Mouse (Mus musculus) heart, adult 2 months (tissue): ENCODE results near the gene Fen1. TPM values are rescaled to one million over a fixed set of nuclear protein-coding genes. Genes with fewer than 3 reads are reported as not detected.

ENCODE experiments used
- DNase-seq, 2 experiments: peaks; one replicate each; pipeline ENCODE4 v3.0.0; 2021
- H3K27ac ChIP-seq: fragments of 200-600 bp; 2 replicates; pipeline ENCODE4 v1.8.1; 2022
- H3K27me3 ChIP-seq: fragments of 200-500 bp; 2 replicates; pipeline ENCODE4 v1.6.1; 2012; ENCODE audit warnings: mild to moderate bottlenecking, low read length, inconsistent platforms, mixed read lengths; ENCODE audit not compliant: control insufficient read depth, insufficient read depth
- H3K36me3 ChIP-seq: fragments of 200-500 bp; 2 replicates; pipeline ENCODE4 v1.6.1; 2012; ENCODE audit warnings: low read length, inconsistent platforms; ENCODE audit not compliant: control insufficient read depth, insufficient read depth
- H3K4me1 ChIP-seq: fragments of 200-500 bp; 2 replicates; pipeline ENCODE4 v1.6.1; 2011; ENCODE audit warnings: low read length; ENCODE audit not compliant: control insufficient read depth, insufficient read depth
- H3K4me3 ChIP-seq: fragments of 200-600 bp; 2 replicates; pipeline ENCODE4 v1.8.1; 2022
- H3K79me2 ChIP-seq: fragments of 200-500 bp; replicated peaks from 2 replicates; pipeline ENCODE4 v1.6.1; 2012; ENCODE audit warnings: mild to moderate bottlenecking, inconsistent platforms, low read length, moderate library complexity, mixed read lengths; ENCODE audit not compliant: control insufficient read depth, insufficient read depth
- H3K9ac ChIP-seq: fragments of 200-500 bp; 2 replicates; pipeline ENCODE4 v1.6.1; 2012; ENCODE audit warnings: low read depth, mild to moderate bottlenecking, control low read depth, inconsistent platforms, low read length, mixed read lengths
- CTCF ChIP-seq: fragments of 200-600 bp; IDR thresholded peaks from 2 replicates; pipeline ENCODE4 v1.8.1; 2022; ENCODE audit warnings: antibody characterized with exemption, mild to moderate bottlenecking, moderate library complexity
- EP300 ChIP-seq: fragments of 200-500 bp; IDR thresholded peaks from 2 replicates; pipeline ENCODE4 v1.6.1; 2011; ENCODE audit warnings: low read depth, low read length, control low read depth; ENCODE audit not compliant: insufficient read depth
- POLR2A ChIP-seq: fragments of 200-500 bp; IDR thresholded peaks from 2 replicates; pipeline ENCODE4 v1.6.1; 2011; ENCODE audit warnings: mild to moderate bottlenecking, low read depth, low read length, control low read depth; ENCODE audit not compliant: insufficient read depth
- WGBS: fragments of 180-500 bp; shearing (Covaris S2); methylation state at CpG from one replicate; pipeline ENCODE4 v1.1.7; 2018; 5-methylcytosine and 5-hydroxymethylcytosine counted together
- intact Hi-C: fragments of 180-260 bp; cut with DNase I; formaldehyde crosslinking; loops from one replicate; pipeline ENCODE4 v1.15.1; 2025
- polyA plus RNA-seq: library from polyadenylated mRNA; depleted of rRNA; stranded (reverse); fragments of >200 nt; gene quantifications from 2 replicates; pipeline ENCODE4 v1.2.3, GENCODE M21; 2012
- total RNA-seq, 2 experiments: library from RNA; stranded (reverse); gene quantifications; 2 replicates each; pipeline ENCODE4 v1.2.3; 2021

Gene Fen1
- total and polyA plus RNA-seq, 3 experiments: 2.9 to 4.5 (median 3.7) TPM

DNA sequence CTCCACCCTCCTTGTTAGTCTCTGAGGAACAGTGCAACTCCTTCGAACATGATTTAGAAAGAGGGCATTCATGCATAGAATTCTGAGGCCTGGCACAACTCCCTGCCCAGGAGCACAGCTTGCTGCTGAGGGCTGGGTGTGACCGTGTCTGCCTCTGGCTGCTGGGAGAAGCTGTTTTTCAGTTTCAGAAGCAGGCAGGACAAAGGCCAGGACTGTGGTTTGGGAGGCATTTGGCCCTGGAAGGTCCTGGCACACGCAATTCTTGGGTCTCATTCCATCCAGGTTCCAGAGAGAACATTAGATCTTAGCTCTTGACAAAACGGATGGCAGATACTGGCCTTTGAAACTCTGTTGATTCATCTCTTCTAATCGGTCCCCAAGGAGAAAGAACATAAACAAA lies 8.7 kb downstream of the Fen1 start:
- intact Hi-C loops: loop anchor here (5.0 kb wide), 1 partner anchor 278 kb away; no protein-coding TSS in a partner anchor
- no peaks in the 10 kb centered on the region for H3K27me3 ChIP-seq
- H3K79me2 ChIP-seq: no peaks in the 10 kb centered on the region
- no peak for DNase-seq
- H3K27ac ChIP-seq: no peak overlapping the region
- H3K4me3 ChIP-seq: no peak overlapping the region
- H3K4me1 ChIP-seq: no peaks in the 10 kb centered on the region
- 62% methylated on average over 5 of the region's 5 CpGs for WGBS
- H3K9ac ChIP-seq: no peak overlapping the region
- no peaks in the 10 kb centered on the region for H3K36me3 ChIP-seq
- no peak for TF ChIP-seq EP300
- TF ChIP-seq POLR2A: no peak
- no peak for TF ChIP-seq CTCF

DNA sequence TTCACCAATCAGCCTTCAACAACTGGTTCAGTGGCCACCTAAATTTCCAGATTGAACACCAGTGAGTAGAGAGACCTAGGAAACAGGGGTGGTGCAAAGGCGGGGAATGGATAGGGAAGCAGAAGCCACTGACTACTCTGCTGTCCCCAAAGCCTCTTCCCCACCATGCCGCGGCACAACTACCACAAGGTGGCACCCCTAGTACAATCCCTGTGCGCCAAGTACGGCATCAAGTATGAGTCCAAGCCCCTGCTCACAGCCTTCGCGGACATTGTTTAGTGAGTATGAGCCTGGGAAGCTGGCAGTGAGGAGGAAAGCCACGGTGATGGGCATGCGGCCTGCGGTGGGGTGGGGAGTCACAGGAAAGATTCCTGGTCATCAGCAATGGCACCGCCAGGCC lies 9.6 kb downstream of the Fen1 start:
- Histone ChIP-seq H3K79me2 (no peaks in the 10 kb centered on the region), H3K9ac (no peak overlapping the region), H3K27me3 (no peaks in the 10 kb centered on the region), H3K4me3 (no peak overlapping the region), H3K4me1 (no peaks in the 10 kb centered on the region), H3K36me3 (no peaks in the 10 kb centered on the region), H3K27ac (no peak overlapping the region)
- no peak for TF ChIP-seq POLR2A
- no peak for TF ChIP-seq CTCF
- no peak for TF ChIP-seq EP300
- no peak for DNase-seq
- intact Hi-C loops: no loop called here
- WGBS: 87% methylated on average over 11 of the region's 11 CpGs

DNA sequence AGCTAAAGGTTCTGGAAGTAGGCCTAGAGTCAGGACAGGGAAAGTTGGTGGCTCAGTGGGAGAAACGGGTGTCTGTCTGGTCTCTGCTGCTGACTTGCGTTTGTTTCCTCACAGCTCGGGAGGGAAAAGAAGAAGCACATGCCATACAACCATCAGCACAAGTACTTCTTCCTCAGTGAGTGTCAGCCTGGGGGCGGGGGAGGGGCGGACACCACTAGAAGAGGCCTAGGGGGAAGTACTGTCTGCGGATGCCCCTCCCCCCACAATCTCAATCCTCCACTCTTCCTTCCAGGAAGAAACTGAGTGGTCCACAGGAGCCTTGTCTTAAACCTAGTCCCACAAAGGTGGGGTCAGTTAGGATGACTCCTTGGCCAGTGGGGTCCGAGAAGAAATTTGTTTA lies 12.6 kb downstream of the Fen1 start:
- H3K36me3 ChIP-seq: no peaks in the 10 kb centered on the region
- H3K27me3 ChIP-seq: no peaks in the 10 kb centered on the region
- peak in 1 of 2 experiments; percentile 44 for DNase-seq
- H3K79me2 ChIP-seq: no peaks in the 10 kb centered on the region
- no peak overlapping the region for H3K9ac ChIP-seq
- H3K4me3 ChIP-seq: no peak overlapping the region
- no peaks in the 10 kb centered on the region for H3K4me1 ChIP-seq
- TF ChIP-seq POLR2A (no peak), CTCF (no peak), EP300 (no peak)
- intact Hi-C loops: no loop called here
- WGBS: 57% methylated on average over 7 of the region's 7 CpGs
- H3K27ac ChIP-seq: no peak overlapping the region

DNA sequence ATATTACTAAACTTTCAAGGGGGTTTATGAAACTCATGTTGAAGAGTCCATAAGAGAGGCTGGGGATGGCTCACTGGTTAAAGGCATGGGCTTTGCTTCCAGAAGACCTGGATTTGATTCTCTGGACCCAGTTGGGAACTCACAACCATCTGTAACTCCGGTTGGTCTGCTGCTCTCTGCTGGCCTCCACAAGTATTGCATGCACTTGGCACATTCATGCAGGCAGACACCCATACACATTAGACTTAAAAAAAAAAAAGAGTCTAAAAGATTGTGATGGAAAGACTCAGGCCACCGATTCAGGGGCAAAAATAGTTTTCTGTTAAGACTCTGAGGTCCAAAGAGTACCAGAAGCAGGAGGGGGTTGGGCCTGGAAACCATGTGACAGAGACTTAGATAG lies 13.2 kb downstream of the Fen1 start:
- intact Hi-C loops: no loop called here
- no peaks in the 10 kb centered on the region for H3K36me3 ChIP-seq

DNA sequence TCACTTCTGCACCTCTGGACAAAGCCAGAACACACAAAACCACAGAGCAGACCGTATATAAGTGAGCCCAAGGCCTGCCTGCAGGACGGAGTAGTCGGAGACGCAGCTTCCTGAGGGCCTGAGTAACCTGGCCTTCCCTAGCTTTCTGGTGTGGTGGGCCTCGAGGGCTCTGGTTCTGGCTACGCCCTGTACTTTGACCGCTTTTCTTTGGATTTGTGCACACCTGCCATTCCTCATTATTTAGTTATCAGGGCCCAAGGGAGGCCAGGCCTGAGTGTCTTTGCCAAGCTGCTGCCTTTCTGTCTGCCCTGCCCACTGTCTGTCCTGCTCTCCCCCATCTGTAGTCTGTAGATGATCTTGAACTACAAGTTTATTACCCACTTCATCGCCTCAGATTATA lies 14.0 kb downstream of the Fen1 start:
- no peak for DNase-seq
- Histone ChIP-seq H3K79me2 (no peaks in the 10 kb centered on the region), H3K27ac (no peak overlapping the region), H3K36me3 (no peaks in the 10 kb centered on the region), H3K4me3 (no peak overlapping the region), H3K4me1 (no peaks in the 10 kb centered on the region), H3K27me3 (no peaks in the 10 kb centered on the region), H3K9ac (no peak overlapping the region)
- TF ChIP-seq EP300: no peak
- TF ChIP-seq POLR2A: no peak
- no peak for TF ChIP-seq CTCF
- 93% methylated on average over 8 of the region's 8 CpGs for WGBS
- intact Hi-C loops: loop anchor here (2.0 kb wide), 1 partner anchor 189 kb away; the partner anchor contains the start of genes Best1 and Rab3il1

More for the DNA sequence above, 13.2 kb downstream of the Fen1 start:
- no peaks in the 10 kb centered on the region for H3K4me1 ChIP-seq
- H3K79me2 ChIP-seq: no peaks in the 10 kb centered on the region
- WGBS: 29% methylated on average over 2 of the region's 2 CpGs
- no peaks in the 10 kb centered on the region for H3K27me3 ChIP-seq
- peak; percentile 86 for TF ChIP-seq CTCF
- no peak for TF ChIP-seq POLR2A
- no peak overlapping the region for H3K9ac ChIP-seq
- H3K4me3 ChIP-seq: no peak overlapping the region
- H3K27ac ChIP-seq: no peak overlapping the region
- DNase-seq: peak; percentile 61 to 77

DNA sequence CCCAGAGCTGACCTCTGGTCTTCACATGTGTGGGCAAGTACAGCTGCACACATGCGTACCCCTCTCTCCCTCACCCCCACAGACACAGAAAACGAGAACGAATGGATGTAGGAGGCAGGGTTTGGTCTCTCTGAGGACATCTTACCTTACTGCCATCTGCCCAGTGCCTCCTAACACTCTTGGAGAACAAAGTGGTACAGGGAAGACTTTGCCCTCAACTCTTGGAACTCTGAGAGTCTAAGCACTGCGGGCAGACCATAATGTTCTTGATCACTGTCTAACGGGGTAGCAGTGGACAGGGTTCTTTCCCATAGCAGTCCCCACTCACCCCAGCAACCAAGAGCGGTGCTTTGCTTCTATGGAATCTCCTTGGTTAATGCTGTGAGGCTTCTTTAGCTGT lies 14.9 kb downstream of the Fen1 start:
- Histone ChIP-seq H3K36me3 (no peaks in the 10 kb centered on the region), H3K4me1 (peaks cover 3% of the 10 kb centered on the region), H3K27me3 (no peaks in the 10 kb centered on the region), H3K4me3 (no peak overlapping the region), H3K27ac (no peak overlapping the region), H3K79me2 (no peaks in the 10 kb centered on the region), H3K9ac (no peak overlapping the region)
- intact Hi-C loops: loop anchor here (2.0 kb wide), 1 partner anchor 188 kb away; the partner anchor contains the start of genes Best1 and Rab3il1
- TF ChIP-seq POLR2A: no peak
- no peak for TF ChIP-seq CTCF
- TF ChIP-seq EP300: no peak
- no peak for DNase-seq
- WGBS: 92% methylated on average over 6 of the region's 6 CpGs
